Mouse (Mus musculus): Measurements from ENCODE around the gene Atg10.

- no peak for TF ChIP-seq CTCF (IDR thresholded peaks at IDR 0.05 in 2 of 3, conservative IDR thresholded peaks at IDR 0.05 in 1 of 3; ENCODE audit: control insufficient read depth in 1 of 3, insufficient read depth in 1 of 3, low read depth in 2 of 3, low read length in 3 of 3, poor library complexity in 1 of 3, severe bottlenecking in 1 of 3)
- TF ChIP-seq ZC3H11A (IDR thresholded peaks at IDR 0.05; ENCODE audit: low read depth, low read length): no peak
These were observed 297.5 kb downstream of the Atg10 start for GRCm38 (mm10) chr13:90926125-90926765.

Measured in MEL (cell line).